Mouse (Mus musculus) limb, embryonic 10.5 days (tissue): Measurements from ENCODE around the gene Nkiras2. TPM values are rescaled to one million over a fixed set of nuclear protein-coding genes. Genes with fewer than 3 reads are reported as not detected.
A peak's percentile ranks its signal among the peaks of the same experiment; 100 is the strongest.

Experiments
- DNase-seq: peaks from one replicate; pipeline ENCODE4 v3.0.0-alpha.2; 2017; ENCODE audit warnings: low spot score
- H3K27ac ChIP-seq: fragments of 300-500 bp; sonication (generic); 2 replicates; pipeline ENCODE4 v1.5.1; 2016; ENCODE audit warnings: mild to moderate bottlenecking
- H3K27me3 ChIP-seq: fragments of 300-500 bp; sonication (generic); 2 replicates; pipeline ENCODE4 v1.6.1; 2016; ENCODE audit warnings: low read depth, mild to moderate bottlenecking; ENCODE audit not compliant: poor library complexity, severe bottlenecking
- H3K36me3 ChIP-seq: fragments of 300-500 bp; sonication (generic); 2 replicates; pipeline ENCODE4 v1.6.1; 2016; ENCODE audit warnings: mild to moderate bottlenecking, moderate library complexity
- H3K4me1 ChIP-seq: fragments of 300-500 bp; sonication (generic); 2 replicates; pipeline ENCODE4 v1.6.1; 2016
- H3K4me3 ChIP-seq: fragments of 300-500 bp; sonication (generic); 2 replicates; pipeline ENCODE4 v1.5.1; 2016; ENCODE audit warnings: mild to moderate bottlenecking, moderate library complexity
- H3K9me3 ChIP-seq: fragments of 300-500 bp; sonication (generic); replicated peaks from 2 replicates; pipeline ENCODE4 v1.6.1; 2016; ENCODE audit warnings: mild to moderate bottlenecking
- WGBS: fragments of 180-500 bp; shearing (Covaris S2); methylation state at CpG from one replicate; pipeline ENCODE4 v1.1.7; 2016; 5-methylcytosine and 5-hydroxymethylcytosine counted together
- polyA plus RNA-seq: library from polyadenylated mRNA; unstranded; fragments of >200 nt; fragmentation: Nextera tagmentation; extraction: Ambion mirVana; gene quantifications from 2 replicates; pipeline ENCODE4 v1.2.1, GENCODE M21; 2016

Gene Nkiras2
- polyA plus RNA-seq = 86.2 and 95.5 TPM in 2 replicates

GRCm38 (mm10) chr11:100618761-100619484 lies at the start of gene Nkiras2:
Gene Nkiras2 (plus strand): TSS chr11:100619244.
- no peaks in the 10 kb centered on the region for H3K27me3 ChIP-seq
- H3K4me1 ChIP-seq = peaks cover 29% of the 10 kb centered on the region
- peaks cover 16% of the 10 kb centered on the region for H3K36me3 ChIP-seq
- DNase-seq = peak; percentile 84
- H3K27ac ChIP-seq = peak within 1 kb of the TSS; percentile 96
- peak within 1 kb of the TSS; percentile 91 for H3K4me3 ChIP-seq
- H3K9me3 ChIP-seq = no peaks in the 10 kb centered on the region
- WGBS = under 1% methylated on average over 36 of the region's 36 CpGs

- no peak for DNase-seq
- 57% methylated on average over 9 of the region's 9 CpGs for WGBS
- no peaks in the 10 kb centered on the region for H3K36me3 ChIP-seq
- no peak overlapping the region for H3K4me3 ChIP-seq
- H3K9me3 ChIP-seq = no peaks in the 10 kb centered on the region
- no peak overlapping the region for H3K27ac ChIP-seq
- H3K27me3 ChIP-seq = peaks cover 22% of the 10 kb centered on the region
- peaks cover 20% of the 10 kb centered on the region for H3K4me1 ChIP-seq
These were observed 49.3 kb upstream of the Nkiras2 start for GRCm38 (mm10) chr11:100569789-100570188.

- Histone ChIP-seq H3K27me3 (peaks cover 25% of the 10 kb centered on the region), H3K27ac (no peak overlapping the region), H3K4me1 (peaks cover 29% of the 10 kb centered on the region), H3K4me3 (peak overlapping the region; percentile 28), H3K36me3 (no peaks in the 10 kb centered on the region), H3K9me3 (no peaks in the 10 kb centered on the region)
- DNase-seq = peak; percentile 77
- WGBS = 14% methylated on average over 8 of the region's 8 CpGs
These were observed 48.4 kb upstream of the Nkiras2 start for GRCm38 (mm10) chr11:100570430-100571201.

GRCm38 (mm10) chr11:100571202-100571567 lies 47.9 kb upstream of the Nkiras2 start:
- WGBS = 9% methylated on average over 16 of the region's 16 CpGs
- Histone ChIP-seq H3K27me3 (peaks cover 30% of the 10 kb centered on the region), H3K9me3 (no peaks in the 10 kb centered on the region), H3K27ac (no peak overlapping the region), H3K4me1 (peaks cover 34% of the 10 kb centered on the region), H3K36me3 (no peaks in the 10 kb centered on the region), H3K4me3 (peak overlapping the region; percentile 28)
- DNase-seq = no peak

- H3K27me3 ChIP-seq = peaks cover 33% of the 10 kb centered on the region
- H3K9me3 ChIP-seq = no peaks in the 10 kb centered on the region
- peaks cover 26% of the 10 kb centered on the region for H3K36me3 ChIP-seq
- peak overlapping the region; percentile 87 for H3K27ac ChIP-seq
- 94% methylated on average over 3 of the region's 3 CpGs for WGBS
- peaks cover 32% of the 10 kb centered on the region for H3K4me1 ChIP-seq
- no peak for DNase-seq
- H3K4me3 ChIP-seq = peak overlapping the region; percentile 79
These were observed 44.9 kb upstream of the Nkiras2 start for GRCm38 (mm10) chr11:100574188-100574587.

- no peaks in the 10 kb centered on the region for H3K9me3 ChIP-seq
- peaks cover 32% of the 10 kb centered on the region for H3K4me1 ChIP-seq
- H3K27ac ChIP-seq = peak within 1 kb of the TSS; percentile 87
- WGBS = 3% methylated on average over 46 of the region's 47 CpGs
- H3K36me3 ChIP-seq = peaks cover 33% of the 10 kb centered on the region
- DNase-seq = peak; percentile 83
- peak within 1 kb of the TSS; percentile 79 for H3K4me3 ChIP-seq
- peaks cover 33% of the 10 kb centered on the region for H3K27me3 ChIP-seq
These were observed 44.1 kb upstream of the Nkiras2 start, which contains the start of gene Cnp for GRCm38 (mm10) chr11:100574708-100575483. Gene Cnp (plus strand): TSS chr11:100574904.

GRCm38 (mm10) chr11:100575484-100575855 lies 43.6 kb upstream of the Nkiras2 start:
- peaks cover 32% of the 10 kb centered on the region for H3K27me3 ChIP-seq
- H3K9me3 ChIP-seq = no peaks in the 10 kb centered on the region
- WGBS = 60% methylated on average over 2 of the region's 2 CpGs
- DNase-seq = no peak
- H3K4me1 ChIP-seq = peaks cover 29% of the 10 kb centered on the region
- H3K4me3 ChIP-seq = peak overlapping the region; percentile 79
- H3K36me3 ChIP-seq = peaks cover 38% of the 10 kb centered on the region
- H3K27ac ChIP-seq = peak overlapping the region; percentile 87; the same call in 1 of the 2 replicates

- Histone ChIP-seq H3K36me3 (peaks cover 46% of the 10 kb centered on the region), H3K27me3 (peaks cover 24% of the 10 kb centered on the region), H3K4me3 (0 out of 2 replicates have a peak overlapping the region, but pooled peaks have one; percentile 79), H3K27ac (no peak overlapping the region), H3K9me3 (no peaks in the 10 kb centered on the region), H3K4me1 (peaks cover 21% of the 10 kb centered on the region)
- DNase-seq = no peak
- WGBS = 71% methylated on average over 21 of the region's 21 CpGs
These were observed 42.8 kb upstream of the Nkiras2 start for GRCm38 (mm10) chr11:100576256-100576655.

- WGBS = 80% methylated on average over 8 of the region's 8 CpGs
- no peak overlapping the region for H3K4me3 ChIP-seq
- no peaks in the 10 kb centered on the region for H3K9me3 ChIP-seq
- no peak for DNase-seq
- peaks cover 11% of the 10 kb centered on the region for H3K27me3 ChIP-seq
- H3K4me1 ChIP-seq = peaks cover 19% of the 10 kb centered on the region
- no peak overlapping the region for H3K27ac ChIP-seq
- peaks cover 64% of the 10 kb centered on the region for H3K36me3 ChIP-seq
These were observed 41.0 kb upstream of the Nkiras2 start for GRCm38 (mm10) chr11:100577852-100578599.

- Histone ChIP-seq H3K27me3 (peaks cover 11% of the 10 kb centered on the region), H3K4me1 (peaks cover 19% of the 10 kb centered on the region), H3K27ac (no peak overlapping the region), H3K4me3 (no peak overlapping the region), H3K9me3 (no peaks in the 10 kb centered on the region), H3K36me3 (peaks cover 76% of the 10 kb centered on the region)
- DNase-seq = no peak
- 95% methylated on average over 9 of the region's 9 CpGs for WGBS
These were observed 39.8 kb upstream of the Nkiras2 start for GRCm38 (mm10) chr11:100579116-100579799.

GRCm38 (mm10) chr11:100580275-100580674 lies 38.8 kb upstream of the Nkiras2 start:
- Histone ChIP-seq H3K27me3 (peaks cover 11% of the 10 kb centered on the region), H3K9me3 (no peaks in the 10 kb centered on the region), H3K4me1 (peaks cover 13% of the 10 kb centered on the region), H3K4me3 (no peak overlapping the region), H3K36me3 (peaks cover 86% of the 10 kb centered on the region), H3K27ac (no peak overlapping the region)
- WGBS = 91% methylated on average over 13 of the region's 13 CpGs
- no peak for DNase-seq
